30 mouse cellular contexts compared by ENCODE assay signal in the genomic region with DNA sequence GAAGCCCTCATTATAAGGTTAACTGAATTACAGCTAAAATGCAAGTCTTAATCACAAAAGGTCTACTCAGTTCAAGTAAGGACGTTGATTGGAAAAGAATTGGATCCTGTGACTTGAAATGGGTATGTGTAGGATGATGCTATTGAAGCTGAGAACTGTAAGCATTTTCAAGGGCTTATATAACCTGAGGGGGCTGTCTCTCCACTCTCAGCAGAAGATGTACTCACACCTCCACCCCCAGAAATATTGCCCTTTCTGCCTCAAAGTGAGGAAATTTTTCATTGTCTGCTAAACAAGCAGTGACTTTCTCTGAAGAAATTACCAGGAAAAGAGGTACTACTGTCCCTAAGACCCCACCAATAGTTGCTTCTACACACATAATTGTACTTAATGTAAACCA.
A peak's percentile ranks its signal among the peaks of the same experiment; 100 is the strongest.
DNase-seq lines count a peak whose midpoint lies in the region; ATAC-seq and TF ChIP-seq lines count a peak whose summit lies in the region.
"Had no signal": no experiment of that assay in that cellular context is flagged by ENCODE, and none has a peak within 500 bp of the region (broad histone marks: within the 10 kb centered on the region; RNA-seq: fewer than 3 reads in every experiment).

No protein-coding gene starts in this region.

- no peaks in the 10 kb centered on the region for H3K36me3 ChIP-seq in lung, postnatal 0 days (ENCODE audit: insufficient read depth, low read length)
- H3K36me3 ChIP-seq: embryonic facial prominence, embryonic 13.5 days; embryonic facial prominence, embryonic 15.5 days; forebrain, embryonic 10.5 days; forebrain, embryonic 12.5 days; G1E had no signal

- peak; percentile 90 for ATAC-seq in frontal cortex, adult (ENCODE audit: low TSS enrichment)
- no peak for ATAC-seq in lung, postnatal 0 days
- ATAC-seq: activated CD4-positive, CD25-positive, alpha-beta regulatory T cell, adult 4 months; CD4-positive, CD25-positive, alpha-beta regulatory T cell, adult 4 months; forebrain, embryonic 14.5 days; Patski had no signal

- TF ChIP-seq EP300 in lung, postnatal 0 days (IDR thresholded peaks at IDR 0.05), result no peak

- no peaks in the 10 kb centered on the region for H3K4me1 ChIP-seq in lung, postnatal 0 days (ENCODE audit: insufficient read depth, low read depth, low read length)
- H3K4me1 ChIP-seq: embryonic facial prominence, embryonic 13.5 days; embryonic facial prominence, embryonic 15.5 days; forebrain, embryonic 10.5 days; forebrain, embryonic 12.5 days had no signal

- TF ChIP-seq CTCF in lung, postnatal 0 days (IDR thresholded peaks at IDR 0.05), result no peak

- H3K4me3 ChIP-seq in lung, postnatal 0 days (ENCODE audit: low read depth, low read length), result no peak overlapping the region
- H3K4me3 ChIP-seq: embryonic facial prominence, embryonic 13.5 days; embryonic facial prominence, embryonic 15.5 days; erythroblast, embryonic 14.5 days; forebrain, embryonic 10.5 days; forebrain, embryonic 12.5 days had no signal

- H3K4me2 ChIP-seq in lung, postnatal 0 days (replicated peaks; ENCODE audit: low read depth, low read length), result no peak overlapping the region
- H3K4me2 ChIP-seq: embryonic facial prominence, embryonic 13.5 days; embryonic facial prominence, embryonic 15.5 days; forebrain, embryonic 12.5 days had no signal

- H3K9me3 ChIP-seq in lung, postnatal 0 days (ENCODE audit: low read length), result no peaks in the 10 kb centered on the region
- H3K9me3 ChIP-seq: embryonic facial prominence, embryonic 13.5 days; embryonic facial prominence, embryonic 15.5 days; forebrain, embryonic 10.5 days; forebrain, embryonic 12.5 days; G1E had no signal

- H3K27me3 ChIP-seq in lung, postnatal 0 days (replicated peaks; ENCODE audit: insufficient read depth, low read length), result no peaks in the 10 kb centered on the region
- H3K27me3 ChIP-seq: CH12.LX; embryonic facial prominence, embryonic 13.5 days; embryonic facial prominence, embryonic 15.5 days; forebrain, embryonic 12.5 days had no signal

- no peak overlapping the region for H3K9ac ChIP-seq in lung, postnatal 0 days (replicated peaks; ENCODE audit: low read depth)
- H3K9ac ChIP-seq: embryonic facial prominence, embryonic 13.5 days; embryonic facial prominence, embryonic 15.5 days; forebrain, embryonic 12.5 days had no signal

- DNase-seq in frontal cortex, postnatal 10 days (ENCODE audit: low spot score in 2 of 2), result no peak
- peak; percentile 5 to 20 for DNase-seq in frontal cortex, postnatal 36 days (ENCODE audit: low spot score in 2 of 2)
- DNase-seq in frontal cortex, postnatal 14 days (ENCODE audit: low spot score in 2 of 2), result no peak
- peak; percentile 5 to 44 for DNase-seq in left cerebral cortex, adult 9 months (ENCODE audit: low spot score in 2 of 2)
- no peak for DNase-seq in left cerebral cortex, postnatal 10 days (ENCODE audit: extremely low spot score in 1 of 2, low spot score in 2 of 2)
- DNase-seq in brain, adult 2 months (ENCODE audit: low read depth, low spot score), result peak; percentile 61
- no peak for DNase-seq in lung, postnatal 0 days (ENCODE audit: low spot score)
- DNase-seq: adrenal gland, adult 8-10 months; adrenal gland, postnatal 14 days; adrenal gland, postnatal 36 days; B cell, adult 2 months; cerebellum, adult 11 months; cerebellum, adult 18-20 months; cerebellum, adult 8-10 months; cerebellum, adult 9-11 months; cerebellum, postnatal 14 days; cerebellum, postnatal 36 days; embryo, embryonic 11 days had no signal

- intact Hi-C loops in left cerebral cortex, postnatal 10 days (cut with DNase I), result no loop called here

- WGBS in lung, postnatal 0 days, result 72% methylated on average over 1 of the region's 1 CpGs

- no peak overlapping the region for H3K27ac ChIP-seq in lung, postnatal 0 days (ENCODE audit: low read length)
- H3K27ac ChIP-seq: embryonic facial prominence, embryonic 13.5 days; embryonic facial prominence, embryonic 15.5 days; forebrain, embryonic 10.5 days; forebrain, embryonic 12.5 days had no signal

Comparison
In these comparisons a context has a peak if more than half of its experiments do, and no peak if none do; other contexts are left out.
1. DNase-seq: peak in frontal cortex, postnatal 36 days (2 of 2), left cerebral cortex, adult 9 months (2 of 2) and brain, adult 2 months (single experiment); none in frontal cortex, postnatal 10 days (0 of 2), frontal cortex, postnatal 14 days (0 of 2), left cerebral cortex, postnatal 10 days (0 of 2) and lung, postnatal 0 days (single experiment).